Mouse (Mus musculus): ENCODE data around the gene Rpl3l.

- TF ChIP-seq CTCF (IDR thresholded peaks at IDR 0.05; ENCODE audit: low read depth) (no peak), EP300 (IDR thresholded peaks at IDR 0.05; ENCODE audit: low read depth) (no peak)
Measured at GRCm38 (mm10) chr17:24744381-24744780, 16.8 kb downstream of the Rpl3l start.
